Mouse (Mus musculus): ENCODE data around the gene Isoc2a.

DNA sequence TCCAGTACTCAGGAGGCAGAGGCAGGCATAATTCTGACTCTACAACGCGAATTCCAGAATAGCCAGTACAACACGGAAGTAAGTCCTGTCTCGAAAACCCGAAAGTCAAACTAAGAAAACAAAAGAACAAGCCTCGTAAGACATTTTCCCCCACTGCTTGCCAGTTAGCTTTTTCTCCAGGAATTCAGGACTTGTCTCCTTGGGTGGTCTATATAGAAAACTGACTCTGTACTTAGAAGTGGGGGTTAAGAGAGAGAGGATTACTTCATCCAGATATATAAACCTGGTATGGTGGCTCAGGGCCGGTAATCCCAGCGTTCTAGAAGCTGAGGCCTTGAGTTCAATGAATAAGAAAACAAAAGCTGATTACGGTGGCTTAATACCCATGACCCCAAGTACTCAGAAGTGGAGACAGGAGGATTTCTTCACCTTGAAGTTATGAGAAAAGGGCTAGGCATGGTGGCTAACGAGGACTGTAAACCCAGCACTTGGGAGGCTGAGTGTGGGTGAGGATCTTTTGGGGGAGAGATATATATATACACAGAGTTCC, 10.2 kb upstream of the Isoc2a start:
- TF ChIP-seq GATA1 (IDR thresholded peaks at IDR 0.05; ENCODE audit: low read length) (no peak), TAL1 (IDR thresholded peaks at IDR 0.05; ENCODE audit: low read length) (no peak)
